In the genomic region with DNA sequence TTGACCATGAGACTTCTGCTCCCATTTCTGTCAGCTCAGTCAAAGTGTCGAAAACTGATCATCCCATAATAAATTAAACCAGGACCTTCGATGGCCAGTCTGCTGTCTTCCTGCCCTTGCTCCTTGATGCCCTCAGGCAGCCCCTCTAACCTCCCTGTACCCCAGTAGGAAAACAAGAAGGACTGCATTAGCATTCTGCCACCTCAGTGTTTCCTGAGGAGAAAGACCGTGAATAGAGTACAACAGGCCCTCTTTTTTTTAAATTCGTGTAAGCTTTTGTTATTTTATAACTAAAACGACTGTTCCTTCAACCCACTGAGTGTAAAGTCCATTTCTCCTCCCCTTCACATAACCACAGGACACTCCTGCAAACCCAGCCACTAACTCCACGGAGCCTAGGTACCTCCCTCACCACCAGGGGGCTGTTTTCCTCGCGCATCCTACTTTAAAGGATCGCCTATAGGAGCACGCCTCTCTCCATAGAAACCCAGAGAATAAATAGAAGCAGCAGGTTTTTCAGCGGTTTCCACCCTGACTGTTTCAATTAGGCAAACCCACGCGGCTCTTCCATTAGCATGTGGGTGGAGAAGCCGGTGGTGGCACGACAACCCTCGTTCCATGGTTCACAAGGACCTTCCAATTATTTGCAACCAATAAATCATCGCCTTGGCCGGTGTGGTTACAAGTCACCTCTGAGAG, we compare ENCODE assay signal across 9 mouse cellular contexts.
DNase-seq lines count a peak whose midpoint lies in the region; ATAC-seq and TF ChIP-seq lines count a peak whose summit lies in the region.
"Had no signal": no experiment of that assay in that cellular context is flagged by ENCODE, and none has a peak within 500 bp of the region (broad histone marks: within the 10 kb centered on the region; RNA-seq: fewer than 3 reads in every experiment).

No protein-coding gene starts in this region.

- no peak for TF ChIP-seq POLR2A in heart, adult 2 months (IDR thresholded peaks at IDR 0.05; ENCODE audit: insufficient read depth, low read depth, low read length)

- TF ChIP-seq EP300 in heart, adult 2 months (IDR thresholded peaks at IDR 0.05; ENCODE audit: insufficient read depth, low read depth, low read length): no peak

- H3K4me2 ChIP-seq in neural tube, embryonic 14.5 days (ENCODE audit: low read depth, low read length): peak overlapping the region; percentile 38

- H3K4me1 ChIP-seq in heart, adult 2 months (ENCODE audit: control insufficient read depth, insufficient read depth, low read length): no peaks in the 10 kb centered on the region
- H3K4me1 ChIP-seq in neural tube, embryonic 14.5 days (ENCODE audit: control insufficient read depth, insufficient read depth, low read length): no peaks in the 10 kb centered on the region

- peak; percentile 60; the same call in 1 of the 2 replicates for ATAC-seq in neural tube, embryonic 14.5 days (ENCODE audit: low read depth)

- H3K27ac ChIP-seq in heart, adult 2 months: no peak overlapping the region
- no peak overlapping the region for H3K27ac ChIP-seq in neural tube, embryonic 14.5 days (ENCODE audit: low read depth, low read length)

- intact Hi-C loops in heart, adult 2 months (cut with DNase I): no loop called here
- intact Hi-C loops in left cerebral cortex, postnatal 36 days (cut with DNase I): loop anchor here (5.0 kb wide), 2 partner anchors 49 to 196 kb away; no protein-coding TSS in a partner anchor

- peak; percentile 25; the same call in 1 of the 2 replicates for TF ChIP-seq CTCF in heart, adult 2 months (IDR thresholded peaks at IDR 0.05)

- no peak for DNase-seq in heart, adult 2 months
- no peak for DNase-seq in heart, adult 18-20 months
- DNase-seq in cerebellum, adult 9-11 months: peak; percentile 36
- peak; percentile 38 to 81 for DNase-seq in frontal cortex, adult 2 months (ENCODE audit: extremely low spot score in 1 of 2, low spot score in 1 of 2)
- peak; percentile 66 to 69 for DNase-seq in kidney, adult 8-10 months
- peak; percentile 56 to 58 for DNase-seq in left cerebral cortex, postnatal 36 days (ENCODE audit: low spot score in 2 of 2)
- DNase-seq in testis, postnatal 10 days (ENCODE audit: low spot score): no peak

- no peaks in the 10 kb centered on the region for H3K9me3 ChIP-seq in neural tube, embryonic 14.5 days (ENCODE audit: control insufficient read depth, low read length)

- no peak overlapping the region for H3K9ac ChIP-seq in heart, adult 2 months (ENCODE audit: low read depth, low read length)
- no peak overlapping the region for H3K9ac ChIP-seq in neural tube, embryonic 14.5 days (replicated peaks; ENCODE audit: low read depth, low read length)

- H3K79me2 ChIP-seq in heart, adult 2 months (replicated peaks; ENCODE audit: control insufficient read depth, insufficient read depth, low read length): no peaks in the 10 kb centered on the region

- H3K36me3 ChIP-seq in heart, adult 2 months (ENCODE audit: control insufficient read depth, insufficient read depth, low read length): no peaks in the 10 kb centered on the region
- no peaks in the 10 kb centered on the region for H3K36me3 ChIP-seq in neural tube, embryonic 14.5 days (ENCODE audit: control insufficient read depth, insufficient read depth, low read length)
- H3K36me3 ChIP-seq: G1E had no signal

- WGBS in heart, adult 2 months: 25% methylated on average over 18 of the region's 18 CpGs
- WGBS in neural tube, embryonic 14.5 days: 18% methylated on average over 18 of the region's 18 CpGs

- H3K27me3 ChIP-seq in heart, adult 2 months (ENCODE audit: control insufficient read depth, insufficient read depth, low read length): no peaks in the 10 kb centered on the region
- no peaks in the 10 kb centered on the region for H3K27me3 ChIP-seq in neural tube, embryonic 14.5 days (ENCODE audit: control insufficient read depth, insufficient read depth, low read length)

- no peak overlapping the region for H3K4me3 ChIP-seq in heart, adult 2 months
- no peak overlapping the region; the same call in 1 of the 2 replicates for H3K4me3 ChIP-seq in neural tube, embryonic 14.5 days (ENCODE audit: low read depth, low read length)

Comparison
In these comparisons a context has a peak if more than half of its experiments do, and no peak if none do; other contexts are left out.
1. DNase-seq: peak in cerebellum, adult 9-11 months (single experiment), frontal cortex, adult 2 months (2 of 2), kidney, adult 8-10 months (2 of 2) and left cerebral cortex, postnatal 36 days (2 of 2); none in heart, adult 2 months (0 of 2), heart, adult 18-20 months (0 of 2) and testis, postnatal 10 days (single experiment).